Mouse (Mus musculus) testis, adult 2 months (tissue): Measurements from ENCODE around the gene Rptn.

Experiments
- CTCF ChIP-seq: fragments of 200-500 bp; IDR thresholded peaks from 2 replicates; pipeline ENCODE4 v1.5.1; 2012; ENCODE audit warnings: low read depth, mild to moderate bottlenecking, inconsistent platforms, low read length, moderate library complexity; ENCODE audit not compliant: control insufficient read depth, insufficient read depth, insufficient replicate concordance
- POLR2A ChIP-seq: fragments of 200-500 bp; IDR thresholded peaks from 2 replicates; pipeline ENCODE4 v1.6.1; 2012; ENCODE audit warnings: low read depth, mild to moderate bottlenecking, inconsistent platforms, low read length, moderate library complexity; ENCODE audit not compliant: control insufficient read depth

DNA sequence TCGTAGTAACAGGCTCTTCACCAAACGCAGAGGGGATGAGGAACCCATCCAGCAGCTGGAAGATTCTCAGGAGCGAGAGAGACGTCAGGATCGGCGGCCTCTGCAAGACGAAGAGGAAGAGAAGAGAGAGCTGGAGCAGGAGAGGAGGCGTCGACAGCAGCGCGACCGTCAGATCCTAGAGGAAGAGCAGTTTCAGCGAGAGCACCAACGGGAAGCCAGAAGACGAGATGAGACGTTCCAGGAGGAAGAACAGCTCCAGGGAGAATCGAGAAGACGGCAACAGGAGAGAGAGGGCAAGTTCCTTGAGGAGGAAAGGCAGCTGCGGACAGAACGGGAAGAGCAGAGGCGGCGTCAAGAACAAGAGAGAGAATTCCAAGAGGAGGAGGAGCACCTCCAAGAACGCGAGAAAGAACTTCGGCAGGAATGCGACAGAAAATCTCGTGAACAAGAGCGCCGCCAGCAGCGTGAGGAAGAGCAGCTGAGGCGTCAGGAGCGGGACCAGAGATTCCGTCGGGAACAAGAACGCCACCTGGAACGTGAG, 51.7 kb downstream of the Rptn start:
- TF ChIP-seq CTCF = no peak
- TF ChIP-seq POLR2A = no peak
